Mouse (Mus musculus) kidney, adult 2 months (tissue): ENCODE measurements around the gene Sgtb.

Experiments
- CTCF ChIP-seq: fragments of 200-500 bp; conservative IDR thresholded peaks from 2 replicates; pipeline ENCODE4 v1.5.1; 2011; ENCODE audit warnings: low read depth, mild to moderate bottlenecking, control low read depth, low read length, moderate library complexity, mixed read lengths; ENCODE audit not compliant: insufficient read depth, insufficient read length
- POLR2A ChIP-seq: fragments of 200-500 bp; IDR thresholded peaks from one replicate; pipeline ENCODE4 v1.6.1; 2011; ENCODE audit warnings: low read depth, low read length, control low read depth

DNA sequence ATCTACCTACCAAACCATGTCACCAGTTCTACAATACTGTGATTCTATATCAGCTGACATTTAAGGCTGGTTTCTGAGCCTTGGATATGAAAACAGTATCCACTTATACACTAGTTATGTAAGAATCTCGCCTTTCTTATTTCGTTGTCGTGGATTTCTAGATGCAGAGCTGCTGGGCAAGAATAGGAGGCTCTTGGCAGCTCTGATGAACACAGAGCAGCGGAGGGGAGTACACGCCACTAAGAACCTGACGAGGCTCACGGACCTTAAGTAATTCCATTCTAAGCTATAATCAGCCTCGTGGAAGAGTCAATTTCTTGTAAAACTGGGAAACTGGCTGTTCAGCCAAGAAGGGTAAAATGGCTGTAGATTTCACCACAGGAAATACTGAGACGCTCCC lies 37.2 kb upstream of the Sgtb start:
- TF ChIP-seq CTCF (no peak), POLR2A (no peak)
